Mouse (Mus musculus) kidney, embryonic 14.5 days (tissue): Measurements from ENCODE around the gene Setd5. TPM values are rescaled to one million over a fixed set of nuclear protein-coding genes. Genes with fewer than 3 reads are reported as not detected.
A peak's percentile ranks its signal among the peaks of the same experiment; 100 is the strongest.

Experiments used
- ATAC-seq: fragments of 200-750 bp; cut with Nextera tagmentation; 2 replicates; pipeline ENCODE4 v1.8.0; 2017; ENCODE audit warnings: moderate number of reproducible peaks, mild to moderate bottlenecking, moderate TSS enrichment, moderate library complexity; ENCODE audit not compliant: low FRiP score, low TSS enrichment
- H3K27ac ChIP-seq: fragments of 300-500 bp; sonication (generic); 2 replicates; pipeline ENCODE4 v1.5.1; 2014; ENCODE audit warnings: low read depth, mild to moderate bottlenecking, low read length, moderate library complexity, mixed read lengths
- H3K27me3 ChIP-seq: fragments of 300-500 bp; sonication (generic); 2 replicates; pipeline ENCODE4 v1.6.1; 2014; ENCODE audit warnings: mild to moderate bottlenecking, low read length; ENCODE audit not compliant: control insufficient read depth, insufficient read depth
- H3K36me3 ChIP-seq: fragments of 300-500 bp; sonication (generic); 2 replicates; pipeline ENCODE4 v1.6.1; 2014; ENCODE audit warnings: low read length, mixed read lengths; ENCODE audit not compliant: control insufficient read depth, insufficient read depth
- H3K4me1 ChIP-seq: fragments of 300-500 bp; sonication (generic); 2 replicates; pipeline ENCODE4 v1.6.1; 2014; ENCODE audit warnings: low read length, mixed read lengths; ENCODE audit not compliant: control insufficient read depth, insufficient read depth
- H3K4me2 ChIP-seq: fragments of 300-500 bp; sonication (generic); replicated peaks from 2 replicates; pipeline ENCODE4 v1.6.1; 2014; ENCODE audit warnings: low read depth, mild to moderate bottlenecking, low read length
- H3K4me3 ChIP-seq: fragments of 300-500 bp; sonication (generic); 2 replicates; pipeline ENCODE4 v1.5.1; 2014; ENCODE audit warnings: mild to moderate bottlenecking, low read length
- H3K9ac ChIP-seq: fragments of 300-500 bp; sonication (generic); 2 replicates; pipeline ENCODE4 v1.6.1; 2014; ENCODE audit warnings: low read depth, mild to moderate bottlenecking, low read length, moderate library complexity
- H3K9me3 ChIP-seq: fragments of 300-500 bp; sonication (generic); 2 replicates; pipeline ENCODE4 v1.6.1; 2016; ENCODE audit warnings: low read length; ENCODE audit not compliant: control insufficient read depth
- WGBS: fragments of 180-500 bp; shearing (Covaris S2); extraction: QIAGEN DNeasy Blood & Tissue Kit; methylation state at CpG from one replicate; pipeline ENCODE4 v1.1.7; 2014; 5-methylcytosine and 5-hydroxymethylcytosine counted together
- polyA plus RNA-seq: library from polyadenylated mRNA; unstranded; fragments of >200 nt; fragmentation: Nextera tagmentation; extraction: Ambion mirVana; gene quantifications from 2 replicates; pipeline ENCODE4 v1.2.1, GENCODE M21; 2014

Gene Setd5
- polyA plus RNA-seq, 1 experiment from 2014 or later = 107 TPM

- Histone ChIP-seq H3K27me3 (peaks cover 4% of the 10 kb centered on the region; the same call in 1 of the 2 replicates), H3K27ac (no peak overlapping the region), H3K9ac (no peak overlapping the region), H3K4me1 (peaks cover 3% of the 10 kb centered on the region; the same call in 1 of the 2 replicates), H3K4me2 (no peak overlapping the region), H3K9me3 (no peaks in the 10 kb centered on the region), H3K36me3 (no peaks in the 10 kb centered on the region), H3K4me3 (no peak overlapping the region)
- WGBS = 67% methylated on average over 4 of the region's 4 CpGs
- ATAC-seq = no peak
Observed at GRCm38 (mm10) chr6:113036463-113037175, 40.5 kb upstream of the Setd5 start.

- WGBS = 3% methylated on average over 19 of the region's 19 CpGs
- no peaks in the 10 kb centered on the region for H3K9me3 ChIP-seq
- H3K9ac ChIP-seq = peak overlapping the region; percentile 37; the same call in 1 of the 2 replicates
- H3K4me2 ChIP-seq = peak overlapping the region; percentile 45
- peak; percentile 74 for ATAC-seq
- H3K27ac ChIP-seq = peak overlapping the region; percentile 37; the same call in 1 of the 2 replicates
- peaks cover 4% of the 10 kb centered on the region; the same call in 1 of the 2 replicates for H3K27me3 ChIP-seq
- H3K4me3 ChIP-seq = peak overlapping the region; percentile 21; the same call in 1 of the 2 replicates
- H3K4me1 ChIP-seq = peaks cover 3% of the 10 kb centered on the region; the same call in 1 of the 2 replicates
- no peaks in the 10 kb centered on the region for H3K36me3 ChIP-seq
Observed at GRCm38 (mm10) chr6:113037946-113038734, 39.0 kb upstream of the Setd5 start.

- ATAC-seq = peak; percentile 7; the same call in 1 of the 2 replicates
- 24% methylated on average over 5 of the region's 5 CpGs for WGBS
- H3K4me1 ChIP-seq = peaks cover 3% of the 10 kb centered on the region; the same call in 1 of the 2 replicates
- H3K36me3 ChIP-seq = no peaks in the 10 kb centered on the region
- H3K27me3 ChIP-seq = peaks cover 4% of the 10 kb centered on the region; the same call in 1 of the 2 replicates
- H3K4me2 ChIP-seq = peak overlapping the region; percentile 45
- peak overlapping the region; percentile 37; the same call in 1 of the 2 replicates for H3K9ac ChIP-seq
- H3K9me3 ChIP-seq = no peaks in the 10 kb centered on the region
- H3K4me3 ChIP-seq = peak overlapping the region; percentile 21; the same call in 1 of the 2 replicates
- H3K27ac ChIP-seq = peak overlapping the region; percentile 37; the same call in 1 of the 2 replicates
Observed at GRCm38 (mm10) chr6:113038735-113039058, 38.5 kb upstream of the Setd5 start.

DNA sequence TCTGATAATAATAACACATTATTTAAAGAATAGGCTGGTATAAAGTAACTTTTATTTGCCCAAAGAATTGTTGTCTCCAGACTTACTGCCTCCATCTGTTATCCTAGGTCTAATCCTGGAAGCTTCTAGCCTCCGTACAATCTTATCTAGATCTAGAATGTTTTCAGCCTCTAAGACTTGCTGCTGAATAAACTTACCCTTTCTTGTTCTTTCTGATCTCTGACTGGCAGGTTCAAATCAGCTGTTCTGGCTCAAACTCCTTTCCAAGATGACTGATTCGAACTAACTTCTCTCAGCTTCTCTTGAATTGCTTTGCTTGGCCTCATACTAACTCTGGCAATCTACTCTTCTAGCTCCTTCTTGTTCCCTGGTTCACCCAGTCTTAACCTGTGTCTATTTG, 36.8 kb upstream of the Setd5 start:
- no peaks in the 10 kb centered on the region for H3K9me3 ChIP-seq
- no peak overlapping the region for H3K4me2 ChIP-seq
- no peaks in the 10 kb centered on the region for H3K36me3 ChIP-seq
- no peak overlapping the region for H3K9ac ChIP-seq
- 83% methylated on average over 2 of the region's 2 CpGs for WGBS
- H3K27ac ChIP-seq = no peak overlapping the region
- ATAC-seq = no peak
- peaks cover 8% of the 10 kb centered on the region for H3K4me1 ChIP-seq
- no peak overlapping the region for H3K4me3 ChIP-seq
- H3K27me3 ChIP-seq = peaks cover 4% of the 10 kb centered on the region; the same call in 1 of the 2 replicates

DNA sequence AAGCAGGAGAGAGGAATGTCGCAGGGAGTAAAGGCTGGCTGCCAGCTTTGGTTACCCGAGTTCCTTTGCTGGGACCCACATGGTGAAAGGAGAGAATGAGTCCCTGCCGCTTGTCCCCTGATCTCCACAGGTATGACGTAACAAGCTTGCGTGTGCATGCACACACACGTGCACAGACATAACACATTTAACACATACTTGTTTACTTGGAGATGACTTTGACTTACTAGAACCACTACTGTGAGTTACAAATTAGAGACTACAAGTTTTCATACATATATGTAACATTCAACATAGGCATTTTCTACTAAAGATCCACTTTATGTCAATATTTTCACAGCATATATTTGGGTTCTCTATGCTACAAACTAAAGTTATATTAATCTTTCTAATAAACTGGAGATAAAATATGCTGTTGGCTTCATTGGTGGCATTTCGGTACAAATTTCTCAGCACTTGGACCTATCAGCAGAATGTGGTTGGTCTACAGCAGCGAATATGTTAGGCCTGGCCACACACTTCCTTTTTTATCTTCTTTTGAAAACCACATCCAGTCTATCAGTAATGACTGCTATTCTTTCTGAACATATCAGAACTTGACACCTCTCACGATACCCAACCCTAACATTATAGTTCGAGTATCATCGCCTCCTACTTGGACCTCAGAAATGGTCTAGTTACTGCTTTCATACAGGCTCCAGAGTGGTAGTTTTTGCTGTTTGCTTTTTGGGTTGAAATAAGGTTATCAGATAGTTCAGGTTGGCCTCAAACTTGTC, 35.8 kb upstream of the Setd5 start:
- H3K27ac ChIP-seq = no peak overlapping the region
- peaks cover 4% of the 10 kb centered on the region; the same call in 1 of the 2 replicates for H3K27me3 ChIP-seq
- 87% methylated on average over 11 of the region's 11 CpGs for WGBS
- H3K4me2 ChIP-seq = no peak overlapping the region
- H3K4me1 ChIP-seq = peaks cover 10% of the 10 kb centered on the region
- H3K4me3 ChIP-seq = no peak overlapping the region
- H3K36me3 ChIP-seq = no peaks in the 10 kb centered on the region
- no peaks in the 10 kb centered on the region for H3K9me3 ChIP-seq
- H3K9ac ChIP-seq = no peak overlapping the region
- no peak for ATAC-seq

DNA sequence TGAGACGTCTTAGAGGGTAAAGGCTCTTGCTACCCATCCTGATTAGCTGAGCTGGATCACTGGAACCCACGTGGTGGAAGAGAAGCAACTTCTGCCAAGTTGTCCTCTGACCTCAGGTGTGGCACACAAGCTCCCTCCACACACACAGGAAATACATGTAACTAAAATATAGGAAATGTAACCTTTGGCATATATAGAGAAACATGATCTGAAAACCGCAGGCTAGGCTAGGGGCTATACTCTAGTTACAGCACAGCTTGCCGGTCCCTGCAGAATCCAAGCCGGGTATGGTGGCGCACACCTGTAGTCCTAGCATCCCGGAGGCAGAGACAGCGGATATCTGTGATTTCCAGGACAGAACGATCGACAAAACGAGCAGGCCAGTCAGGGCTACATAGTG, 31.6 kb upstream of the Setd5 start:
- Histone ChIP-seq H3K27ac (peak overlapping the region; percentile 93), H3K4me1 (peaks cover 16% of the 10 kb centered on the region), H3K4me3 (peak overlapping the region; percentile 76), H3K9ac (peak overlapping the region; percentile 88), H3K36me3 (peaks cover 12% of the 10 kb centered on the region; the same call in 1 of the 2 replicates), H3K27me3 (0 out of 2 replicates have a peak, but pooled peaks cover 4% of the 10 kb centered on the region), H3K9me3 (no peaks in the 10 kb centered on the region), H3K4me2 (peak overlapping the region; percentile 87)
- ATAC-seq = peak; percentile 24
- under 1% methylated on average over 11 of the region's 11 CpGs for WGBS

GRCm38 (mm10) chr6:113046041-113046975, 30.9 kb upstream of the Setd5 start, which contains the start of gene Thumpd3:
Thumpd3 (plus strand) TSS chr6:113046225.
- Histone ChIP-seq H3K4me3 (peak within 1 kb of the TSS; percentile 76), H3K9ac (peak within 1 kb of the TSS; percentile 88), H3K27ac (peak within 1 kb of the TSS; percentile 93), H3K27me3 (no peaks in the 10 kb centered on the region), H3K4me2 (peak within 1 kb of the TSS; percentile 87), H3K9me3 (no peaks in the 10 kb centered on the region), H3K36me3 (peaks cover 18% of the 10 kb centered on the region), H3K4me1 (peaks cover 16% of the 10 kb centered on the region)
- 1% methylated on average over 59 of the region's 59 CpGs for WGBS
- ATAC-seq = peak; percentile 99
